In the genomic region with DNA sequence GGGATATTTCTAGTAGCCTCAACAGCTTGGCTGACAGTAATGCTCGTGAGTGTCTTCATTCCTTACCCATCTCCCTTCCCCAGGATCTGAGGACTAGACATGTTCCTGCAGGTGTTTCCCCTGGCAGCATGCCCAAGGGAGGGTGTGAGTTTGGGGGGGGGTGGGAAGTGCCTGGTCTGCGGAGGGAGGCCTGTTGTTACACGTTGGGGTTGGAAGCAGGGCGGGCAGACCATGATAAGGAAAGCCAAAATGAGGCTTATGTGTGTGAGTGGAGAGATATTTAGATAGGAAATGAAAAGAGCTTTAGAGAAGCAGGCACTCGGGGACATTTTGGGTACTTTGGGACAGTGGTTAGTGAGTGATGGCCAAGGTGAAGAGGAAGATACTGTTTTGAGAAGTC, we compare ENCODE assay signal across 7 mouse cellular contexts. TPM values are rescaled to one million over a fixed set of nuclear protein-coding genes. Genes with fewer than 3 reads are reported as not detected.
DNase-seq lines count a peak whose midpoint lies in the region; ATAC-seq and TF ChIP-seq lines count a peak whose summit lies in the region.

No protein-coding gene starts in this region.

- no peak for DNase-seq in thymus, adult 2 months
- no peak for DNase-seq in thymus, postnatal 14 days
- peak; percentile 61 for DNase-seq in fat pad, adult 2 months (ENCODE audit: extremely low read depth, low read depth, low spot score)
- peak; percentile 54 for DNase-seq in stomach, postnatal 0 days (ENCODE audit: low spot score)
- no peak for DNase-seq in layer of hippocampus, adult 11-12 months (ENCODE audit: low spot score)
- no peak for DNase-seq in adrenal gland, postnatal 25 days

- TF ChIP-seq CTCF in thymus, adult 2 months (IDR thresholded peaks at IDR 0.05; ENCODE audit: borderline replicate concordance, control insufficient read depth, extremely low read depth, insufficient read depth, low read length, poor library complexity): no peak
- TF ChIP-seq CTCF in stomach, postnatal 0 days (IDR thresholded peaks at IDR 0.05; ENCODE audit: low read depth): no peak

- H3K4me1 ChIP-seq in thymus, adult 2 months (replicated peaks; ENCODE audit: control insufficient read depth, insufficient read depth, low read length): peaks cover 21% of the 10 kb centered on the region
- peaks cover 37% of the 10 kb centered on the region for H3K4me1 ChIP-seq in limb, embryonic 15.5 days
- H3K4me1 ChIP-seq in stomach, postnatal 0 days (replicated peaks; ENCODE audit: control insufficient read depth, insufficient read depth): 0 out of 2 replicates have a peak, but pooled peaks cover 2% of the 10 kb centered on the region

- no peak for TF ChIP-seq EP300 in stomach, postnatal 0 days (optimal IDR thresholded peaks at IDR 0.05)

- H3K4me2 ChIP-seq in limb, embryonic 15.5 days: peak overlapping the region; percentile 64
- H3K4me2 ChIP-seq in stomach, postnatal 0 days (replicated peaks; ENCODE audit: low read depth): peak overlapping the region; percentile 48

- H3K36me3 ChIP-seq in thymus, adult 2 months (ENCODE audit: control insufficient read depth, insufficient read depth, low read length): peaks cover 44% of the 10 kb centered on the region
- H3K36me3 ChIP-seq in limb, embryonic 15.5 days: peaks cover 48% of the 10 kb centered on the region
- peaks cover 28% of the 10 kb centered on the region for H3K36me3 ChIP-seq in stomach, postnatal 0 days (ENCODE audit: control insufficient read depth, insufficient read depth, low read length)

- H3K27ac ChIP-seq in thymus, adult 2 months (ENCODE audit: control insufficient read depth, insufficient read depth, low read length): peak overlapping the region; percentile 35; the same call in 1 of the 2 replicates
- H3K27ac ChIP-seq in limb, embryonic 15.5 days: 0 out of 2 replicates have a peak overlapping the region, but pooled peaks have one; percentile 98
- H3K27ac ChIP-seq in stomach, postnatal 0 days (replicated peaks): peak overlapping the region; percentile 66; the same call in 1 of the 2 replicates

- WGBS in thymus, adult 2 months: 8% methylated on average over 5 of the region's 5 CpGs
- WGBS in limb, embryonic 15.5 days: 34% methylated on average over 5 of the region's 5 CpGs
- 28% methylated on average over 5 of the region's 5 CpGs for WGBS in stomach, postnatal 0 days

- H3K9me3 ChIP-seq in limb, embryonic 15.5 days: no peaks in the 10 kb centered on the region
- H3K9me3 ChIP-seq in stomach, postnatal 0 days (ENCODE audit: control insufficient read depth, low read length): no peaks in the 10 kb centered on the region

- ATAC-seq in limb, embryonic 15.5 days (ENCODE audit: insufficient number of reproducible peaks, low FRiP score, low TSS enrichment, low read depth): no peak
- no peak for ATAC-seq in stomach, postnatal 0 days (ENCODE audit: low FRiP score, low TSS enrichment)

- H3K4me3 ChIP-seq in thymus, adult 2 months (ENCODE audit: control insufficient read depth, insufficient read depth, low read length): peak overlapping the region; percentile 25
- H3K4me3 ChIP-seq in limb, embryonic 15.5 days: peak overlapping the region; percentile 90
- H3K4me3 ChIP-seq in stomach, postnatal 0 days (ENCODE audit: low read depth, low read length): no peak overlapping the region

- H3K27me3 ChIP-seq in thymus, adult 2 months (ENCODE audit: control insufficient read depth, insufficient read depth, low read length): no peaks in the 10 kb centered on the region
- no peaks in the 10 kb centered on the region for H3K27me3 ChIP-seq in limb, embryonic 15.5 days
- no peaks in the 10 kb centered on the region for H3K27me3 ChIP-seq in stomach, postnatal 0 days (ENCODE audit: control insufficient read depth, insufficient read depth, low read length)

- no peak for TF ChIP-seq POLR2A in thymus, adult 2 months (IDR thresholded peaks at IDR 0.05; ENCODE audit: control insufficient read depth, extremely low read depth, insufficient read depth, low read length, poor library complexity)

- no peak overlapping the region for H3K9ac ChIP-seq in limb, embryonic 15.5 days
- no peak overlapping the region for H3K9ac ChIP-seq in stomach, postnatal 0 days (ENCODE audit: low read length)

RNA-seq across cellular contexts. Expression of a gene that starts 2.4 kb away (rescaled TPM):
- polyA plus RNA-seq in thymus, adult 2 months (2012; rRNA removed): 79.6 and 92.0 TPM in 2 replicates
- 155 and 160 TPM in 2 replicates for polyA plus RNA-seq in limb, embryonic 15.5 days (2015; fragmentation: Nextera tagmentation; extraction: Ambion mirVana)
- 68.0 and 69.3 TPM in 2 replicates for polyA plus RNA-seq in stomach, postnatal 0 days (2015; fragmentation: Nextera tagmentation; extraction: Ambion mirVana)
- 98.6 and 104 TPM in 2 replicates for total RNA-seq in adrenal gland, postnatal 25 days (2021)

RNA-seq across cellular contexts. Expression of a gene that starts 9.6 kb away (rescaled TPM):
- 39.4 and 42.0 TPM in 2 replicates for polyA plus RNA-seq in thymus, adult 2 months (2012; rRNA removed)
- 29.3 and 30.0 TPM in 2 replicates for polyA plus RNA-seq in limb, embryonic 15.5 days (2015; fragmentation: Nextera tagmentation; extraction: Ambion mirVana)
- 14.9 and 15.8 TPM in 2 replicates for polyA plus RNA-seq in stomach, postnatal 0 days (2015; fragmentation: Nextera tagmentation; extraction: Ambion mirVana)
- total RNA-seq in adrenal gland, postnatal 25 days (2021): 23.1 and 23.6 TPM in 2 replicates

RNA-seq across cellular contexts. Expression of a gene that starts 14.7 kb away (rescaled TPM):
- polyA plus RNA-seq in thymus, adult 2 months (2012; rRNA removed): 72.3 and 73.1 TPM in 2 replicates
- polyA plus RNA-seq in limb, embryonic 15.5 days (2015; fragmentation: Nextera tagmentation; extraction: Ambion mirVana): 41.8 and 42.7 TPM in 2 replicates
- 24.6 and 26.6 TPM in 2 replicates for polyA plus RNA-seq in stomach, postnatal 0 days (2015; fragmentation: Nextera tagmentation; extraction: Ambion mirVana)
- total RNA-seq in adrenal gland, postnatal 25 days (2021): 57.2 and 67.5 TPM in 2 replicates

RNA-seq across cellular contexts. Expression of a gene that starts 14.9 kb away (rescaled TPM):
- polyA plus RNA-seq in thymus, adult 2 months (2012; rRNA removed): 11.9 and 13.5 TPM in 2 replicates
- polyA plus RNA-seq in limb, embryonic 15.5 days (2015; fragmentation: Nextera tagmentation; extraction: Ambion mirVana): 4.0 and 4.6 TPM in 2 replicates
- polyA plus RNA-seq in stomach, postnatal 0 days (2015; fragmentation: Nextera tagmentation; extraction: Ambion mirVana): 3.0 and 3.6 TPM in 2 replicates
- 33.4 and 33.8 TPM in 2 replicates for total RNA-seq in adrenal gland, postnatal 25 days (2021)

RNA-seq across cellular contexts. Expression of a gene that starts 22.8 kb away (rescaled TPM):
- polyA plus RNA-seq in thymus, adult 2 months (2012; rRNA removed): 251 and 292 TPM in 2 replicates
- polyA plus RNA-seq in limb, embryonic 15.5 days (2015; fragmentation: Nextera tagmentation; extraction: Ambion mirVana): 467 and 482 TPM in 2 replicates
- 240 and 247 TPM in 2 replicates for polyA plus RNA-seq in stomach, postnatal 0 days (2015; fragmentation: Nextera tagmentation; extraction: Ambion mirVana)
- 327 and 416 TPM in 2 replicates for total RNA-seq in adrenal gland, postnatal 25 days (2021)

Comparison
In these comparisons a context has a peak if more than half of its experiments do, and no peak if none do; other contexts are left out.
1. DNase-seq: peak in fat pad, adult 2 months (single experiment) and stomach, postnatal 0 days (single experiment); none in thymus, adult 2 months (single experiment), thymus, postnatal 14 days (single experiment), layer of hippocampus, adult 11-12 months (single experiment) and adrenal gland, postnatal 25 days (single experiment).
2. H3K27ac ChIP-seq: peak in every context shown above with its lines; median percentile 98 in limb, embryonic 15.5 days; 66 in stomach, postnatal 0 days; 35 in thymus, adult 2 months.